Mouse (Mus musculus) kidney, postnatal 10 days (tissue): ENCODE measurements around the gene Zranb1.

Source experiments
- DNase-seq: peaks from one replicate; pipeline ENCODE4 v3.0.0; 2021; ENCODE audit warnings: mixed read lengths

The Zranb1 gene

GRCm38 (mm10) chr7:132931560-132932351 lies 814 bp downstream of the Zranb1 start:
- DNase-seq = peak; percentile 70

- no peak for DNase-seq
These were observed 2.4 kb downstream of the Zranb1 start for GRCm38 (mm10) chr7:132933331-132933730.

GRCm38 (mm10) chr7:132934743-132935142 lies 3.8 kb downstream of the Zranb1 start:
- no peak for DNase-seq

- DNase-seq = no peak
These were observed 8.2 kb downstream of the Zranb1 start for GRCm38 (mm10) chr7:132939118-132939517.

GRCm38 (mm10) chr7:132940569-132940968 lies 9.6 kb downstream of the Zranb1 start:
- no peak for DNase-seq

- no peak for DNase-seq
These were observed 19.0 kb downstream of the Zranb1 start for GRCm38 (mm10) chr7:132949968-132950367.

- no peak for DNase-seq
These were observed 19.7 kb downstream of the Zranb1 start for GRCm38 (mm10) chr7:132950613-132951012.

- DNase-seq = no peak
These were observed 33.5 kb downstream of the Zranb1 start for GRCm38 (mm10) chr7:132964395-132964794.

GRCm38 (mm10) chr7:132965707-132966106 lies 34.8 kb downstream of the Zranb1 start:
- no peak for DNase-seq

- no peak for DNase-seq
These were observed 41.1 kb downstream of the Zranb1 start for GRCm38 (mm10) chr7:132972079-132972478.

- DNase-seq = no peak
These were observed 45.1 kb downstream of the Zranb1 start for GRCm38 (mm10) chr7:132976079-132976478.

- DNase-seq = no peak
These were observed 47.0 kb downstream of the Zranb1 start for GRCm38 (mm10) chr7:132977981-132978380.

- no peak for DNase-seq
These were observed 51.7 kb downstream of the Zranb1 start for GRCm38 (mm10) chr7:132982639-132983038.

- DNase-seq = no peak
These were observed 58.9 kb downstream of the Zranb1 start for GRCm38 (mm10) chr7:132989839-132990238.

- no peak for DNase-seq
These were observed 60.4 kb downstream of the Zranb1 start for GRCm38 (mm10) chr7:132991240-132991900.

- DNase-seq = no peak
These were observed 62.1 kb downstream of the Zranb1 start for GRCm38 (mm10) chr7:132992967-132993615.

GRCm38 (mm10) chr7:132994120-132994519 lies 63.2 kb downstream of the Zranb1 start:
- DNase-seq = no peak

GRCm38 (mm10) chr7:132994628-132995191 lies 63.8 kb downstream of the Zranb1 start:
- DNase-seq = no peak

- DNase-seq = peak; percentile 31
These were observed 65.4 kb downstream of the Zranb1 start for GRCm38 (mm10) chr7:132996391-132996790.

GRCm38 (mm10) chr7:132998639-132999038 lies 67.7 kb downstream of the Zranb1 start:
- peak; percentile 6 for DNase-seq

- DNase-seq = no peak
These were observed 68.1 kb downstream of the Zranb1 start for GRCm38 (mm10) chr7:132999061-132999460.

- DNase-seq = no peak
These were observed 70.4 kb downstream of the Zranb1 start for GRCm38 (mm10) chr7:133001388-133001787.

GRCm38 (mm10) chr7:133002271-133002670 lies 71.3 kb downstream of the Zranb1 start:
- DNase-seq = no peak
